Mouse (Mus musculus) MEL (cell line): ENCODE measurements around the gene Dusp23. TPM values are rescaled to one million over a fixed set of nuclear protein-coding genes. Genes with fewer than 3 reads are reported as not detected.

ENCODE experiments used
- DNase-seq: peaks from one replicate; pipeline ENCODE4 v3.0.0; 2011; ENCODE audit warnings: low read depth, low spot score
- H3K27ac ChIP-seq: 2 replicates; pipeline ENCODE4 v1.5.1; 2012; ENCODE audit warnings: low read depth, mild to moderate bottlenecking, control low read depth, low read length, moderate library complexity; ENCODE audit not compliant: control insufficient read depth
- H3K27me3 ChIP-seq, 2 experiments: fragments of 150-350 bp in 1 of 2; sonication (generic) in 1 of 2; 2 replicates each; pipeline ENCODE4 v1.6.1; 2012; ENCODE audit warnings: low read length in 2 of 2, mild to moderate bottlenecking in 2 of 2, improper control_type of control experiment in 1 of 2, moderate library complexity in 1 of 2; ENCODE audit not compliant: insufficient read depth in 2 of 2, control insufficient read depth in 1 of 2
- H3K36me3 ChIP-seq, 2 experiments: 2 replicates each; pipeline ENCODE4 v1.6.1; 2012 to 2014; ENCODE audit warnings: low read length in 2 of 2, improper control_type of control experiment in 1 of 2, inconsistent platforms in 1 of 2, mild to moderate bottlenecking in 1 of 2; ENCODE audit not compliant: insufficient read depth in 2 of 2, control insufficient read depth in 1 of 2
- H3K4me1 ChIP-seq, 2 experiments: fragments of 150-350 bp in 1 of 2; sonication (generic) in 1 of 2; 2 replicates each; pipeline ENCODE4 v1.6.1; 2012; ENCODE audit warnings: low read length in 2 of 2, improper control_type of control experiment in 1 of 2, mild to moderate bottlenecking in 1 of 2; ENCODE audit not compliant: insufficient read depth in 2 of 2, control insufficient read depth in 1 of 2
- H3K4me3 ChIP-seq, 2 experiments: fragments of 150-350 bp in 1 of 2; sonication (generic) in 1 of 2; 2 replicates each; pipeline ENCODE4 v1.5.1; 2012; ENCODE audit warnings: low read depth in 2 of 2, low read length in 2 of 2, mild to moderate bottlenecking in 2 of 2, moderate library complexity in 2 of 2, control low read depth in 1 of 2, improper control_type of control experiment in 1 of 2; ENCODE audit not compliant: control insufficient read depth in 1 of 2, insufficient read depth in 1 of 2
- H3K79me2 ChIP-seq: 2 replicates; pipeline ENCODE4 v1.6.1; 2012; ENCODE audit warnings: mild to moderate bottlenecking, low read length, moderate library complexity; ENCODE audit not compliant: control insufficient read depth, poor library complexity, insufficient read depth
- H3K9ac ChIP-seq: 2 replicates; pipeline ENCODE4 v1.6.1; 2012; ENCODE audit warnings: low read depth, mild to moderate bottlenecking, control low read depth, low read length, moderate library complexity; ENCODE audit not compliant: control insufficient read depth, poor library complexity, severe bottlenecking
- H3K9me3 ChIP-seq: fragments of 150-350 bp; sonication (generic); replicated peaks from 2 replicates; pipeline ENCODE4 v1.6.1; 2012; ENCODE audit warnings: mild to moderate bottlenecking, low read length, improper control_type of control experiment, moderate library complexity; ENCODE audit not compliant: insufficient read depth
- CHD2 ChIP-seq: IDR thresholded peaks from 2 replicates; pipeline ENCODE4 v1.6.1; 2011; ENCODE audit warnings: low read length, improper control_type of control experiment
- CTCF ChIP-seq, 3 experiments: IDR thresholded peaks in 2 of 3; conservative IDR thresholded peaks in 1 of 3; 2 replicates each; pipeline ENCODE4 v1.5.1; 2011 to 2012; ENCODE audit warnings: low read length in 3 of 3, low read depth in 2 of 3, mild to moderate bottlenecking in 2 of 3, improper control_type of control experiment in 1 of 3, inconsistent platforms in 1 of 3, mixed read lengths in 1 of 3, moderate library complexity in 1 of 3; ENCODE audit not compliant: control insufficient read depth in 1 of 3, insufficient read depth in 1 of 3, poor library complexity in 1 of 3, severe bottlenecking in 1 of 3
- E2F4 ChIP-seq: IDR thresholded peaks from 2 replicates; pipeline ENCODE4 v1.6.1; 2011; ENCODE audit warnings: low read depth, low read length, improper control_type of control experiment, borderline replicate concordance
- ELF1 ChIP-seq: IDR thresholded peaks from 2 replicates; pipeline ENCODE4 v1.6.1; 2014; ENCODE audit warnings: low read depth, mild to moderate bottlenecking, inconsistent platforms, low read length, improper control_type of control experiment, moderate library complexity
- EP300 ChIP-seq, 2 experiments: IDR thresholded peaks; 2 replicates each; pipeline ENCODE4 v1.6.1; 2011; ENCODE audit warnings: improper control_type of control experiment in 2 of 2, low read length in 2 of 2, low read depth in 1 of 2, mild to moderate bottlenecking in 1 of 2
- GABPA ChIP-seq: IDR thresholded peaks from 2 replicates; pipeline ENCODE4 v1.6.1; 2012; ENCODE audit warnings: low read depth, mild to moderate bottlenecking, inconsistent platforms, low read length, improper control_type of control experiment, moderate library complexity
- GATA1 ChIP-seq: IDR thresholded peaks from 2 replicates; pipeline ENCODE4 v1.6.1; 2011; ENCODE audit warnings: low read depth, low read length, improper control_type of control experiment
- HCFC1 ChIP-seq: IDR thresholded peaks from 2 replicates; pipeline ENCODE4 v1.6.1; 2012; ENCODE audit warnings: low read depth, mild to moderate bottlenecking, inconsistent platforms, low read length, improper control_type of control experiment, moderate library complexity
- KAT2A ChIP-seq: conservative IDR thresholded peaks from 2 replicates; pipeline ENCODE4 v1.6.1; 2012; ENCODE audit warnings: low read depth, low read length, improper control_type of control experiment, inconsistent platforms
- MAFK ChIP-seq: IDR thresholded peaks from 2 replicates; pipeline ENCODE4 v1.6.1; 2011; ENCODE audit warnings: low read depth, mild to moderate bottlenecking, low read length, improper control_type of control experiment, borderline replicate concordance
- MAX ChIP-seq: IDR thresholded peaks from 2 replicates; pipeline ENCODE4 v1.6.1; 2011; ENCODE audit warnings: low read length, improper control_type of control experiment
- MAZ ChIP-seq: IDR thresholded peaks from 2 replicates; pipeline ENCODE4 v1.6.1; 2012; ENCODE audit warnings: low read depth, mild to moderate bottlenecking, inconsistent platforms, low read length, improper control_type of control experiment
- NELFE ChIP-seq: IDR thresholded peaks from 2 replicates; pipeline ENCODE4 v1.6.1; 2011; ENCODE audit warnings: low read depth, low read length, improper control_type of control experiment
- NRF1 ChIP-seq: IDR thresholded peaks from 2 replicates; pipeline ENCODE4 v1.6.1; 2014; ENCODE audit warnings: low read depth, mild to moderate bottlenecking, inconsistent platforms, low read length, improper control_type of control experiment, moderate library complexity; ENCODE audit not compliant: poor library complexity, insufficient read depth, severe bottlenecking
- POLR2AphosphoS5 ChIP-seq: IDR thresholded peaks from 2 replicates; pipeline ENCODE4 v1.6.1; 2012; ENCODE audit warnings: low read depth, borderline replicate concordance, mild to moderate bottlenecking, inconsistent platforms, low read length, moderate library complexity, mixed read lengths
- RAD21 ChIP-seq: IDR thresholded peaks from 2 replicates; pipeline ENCODE4 v1.6.1; 2011; ENCODE audit warnings: mild to moderate bottlenecking, low read depth, low read length, improper control_type of control experiment
- SIN3A ChIP-seq: IDR thresholded peaks from 2 replicates; pipeline ENCODE4 v1.6.1; 2012; ENCODE audit warnings: low read length, improper control_type of control experiment, inconsistent platforms
- SMC3 ChIP-seq: IDR thresholded peaks from 2 replicates; pipeline ENCODE4 v1.6.1; 2011; ENCODE audit warnings: low read depth, low read length, improper control_type of control experiment
- UBTF ChIP-seq: IDR thresholded peaks from 2 replicates; pipeline ENCODE4 v1.6.1; 2012; ENCODE audit warnings: low read depth, mild to moderate bottlenecking, inconsistent platforms, low read length, improper control_type of control experiment, moderate library complexity, borderline replicate concordance; ENCODE audit not compliant: insufficient read depth
- USF2 ChIP-seq, 2 experiments: IDR thresholded peaks; 2 replicates each; pipeline ENCODE4 v1.6.1; 2011 to 2012; ENCODE audit warnings: improper control_type of control experiment in 2 of 2, low read length in 2 of 2, borderline replicate concordance in 1 of 2, inconsistent platforms in 1 of 2, low read depth in 1 of 2, mild to moderate bottlenecking in 1 of 2; ENCODE audit not compliant: insufficient read depth in 1 of 2
- ZC3H11A ChIP-seq: IDR thresholded peaks from 2 replicates; pipeline ENCODE4 v1.6.1; 2012; ENCODE audit warnings: low read depth, mild to moderate bottlenecking, inconsistent platforms, low read length, improper control_type of control experiment
- ZKSCAN1 ChIP-seq: IDR thresholded peaks from 2 replicates; pipeline ENCODE4 v1.6.1; 2012; ENCODE audit warnings: low read depth, mild to moderate bottlenecking, inconsistent platforms, low read length, improper control_type of control experiment, moderate library complexity
- polyA plus RNA-seq, 2 experiments: library from polyadenylated mRNA; stranded (reverse) in 1 of 2; unstranded in 1 of 2; fragments of >175 nt in 1 of 2; fragments of >200 nt in 1 of 2; gene quantifications; 2 replicates each; pipeline versions ENCODE4 v1.2.1 to v1.2.4; 2012; ENCODE audit warnings: low replicate concordance in 2 of 2, low read depth in 1 of 2; ENCODE audit not compliant: insufficient read length in 2 of 2, insufficient read depth in 1 of 2, missing spikeins in 1 of 2
- total RNA-seq: library from RNA; depleted of rRNA; stranded (reverse); fragments of 300-350 nt; gene quantifications from 2 replicates; pipeline ENCODE4 v1.2.3, GENCODE M21; 2012

The Dusp23 gene
- total and polyA plus RNA-seq, 3 experiments = 0.54 to 2.5 TPM; not detected in 1

DNA sequence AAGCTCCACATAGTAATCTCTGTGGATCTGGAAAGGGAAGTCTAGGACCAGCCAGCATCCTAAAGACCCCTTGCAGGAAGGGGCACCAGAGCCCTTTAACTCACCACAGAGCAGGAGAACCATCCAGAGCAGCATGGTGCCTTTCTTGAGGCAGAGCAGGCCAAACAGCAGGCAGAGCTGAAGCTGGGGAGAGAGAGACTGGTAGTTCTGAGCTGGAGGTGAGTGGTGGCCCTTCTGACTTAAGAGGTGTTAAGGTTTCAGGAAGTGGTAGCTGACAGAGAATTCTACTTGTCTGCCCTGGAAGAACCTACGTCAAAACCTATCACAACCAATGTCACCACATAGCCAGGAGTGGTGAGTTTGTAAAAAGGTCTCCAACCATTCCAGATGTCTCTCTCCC, 30.4 kb downstream of the Dusp23 start, which contains the start of gene Fcrl6:
Fcrl6 (minus strand) TSS at position 226 of the 400 bp plus-strand sequence.
- H3K27me3 ChIP-seq = no peaks in the 10 kb centered on the region; a peak in 1 of 4 replicates
- no peaks in the 10 kb centered on the region for H3K4me1 ChIP-seq
- H3K9ac ChIP-seq = no peak within 1 kb of the TSS
- H3K4me3 ChIP-seq = no peak within 1 kb of the TSS
- no peak within 1 kb of the TSS for H3K27ac ChIP-seq
- DNase-seq = no peak
- no peaks in the 10 kb centered on the region for H3K36me3 ChIP-seq
- H3K79me2 ChIP-seq = no peaks in the 10 kb centered on the region
- no peaks in the 10 kb centered on the region for H3K9me3 ChIP-seq
- TF ChIP-seq GABPA (no peak), MAZ (no peak), USF2 (IDR thresholded peaks at IDR 0.05; ENCODE audit: borderline replicate concordance in 1 of 2, insufficient read depth in 1 of 2, low read depth in 1 of 2, low read length in 2 of 2) (no peak), SMC3 (no peak), GATA1 (no peak), CHD2 (no peak), SIN3A (no peak), ZKSCAN1 (no peak), POLR2AphosphoS5 (no peak)
- TF ChIP-seq, all 39 proteins: peak for 0

DNA sequence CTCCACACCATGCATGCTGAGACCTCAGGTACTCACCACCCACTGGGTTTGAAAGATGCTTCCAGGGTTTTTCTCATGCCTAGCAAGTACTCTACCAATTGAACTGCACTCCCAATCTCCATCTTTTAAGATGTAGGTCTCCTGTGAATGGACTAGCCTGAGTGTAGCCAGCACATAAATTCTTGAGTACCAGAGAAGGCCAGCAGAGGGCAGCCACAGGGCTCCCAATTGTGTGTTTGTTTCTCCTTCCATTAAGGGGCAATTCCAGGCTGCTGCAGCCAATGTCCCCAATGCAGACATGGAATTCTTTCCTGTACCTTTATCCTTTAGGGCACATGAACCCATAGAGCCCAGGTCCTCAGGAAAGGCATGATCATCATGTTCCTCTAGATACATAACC, 38.3 kb downstream of the Dusp23 start:
- Histone ChIP-seq H3K27me3 (peaks cover 0 to 5% of the 10 kb centered on the region in 2 experiments; a peak in 2 of 4 replicates), H3K79me2 (no peaks in the 10 kb centered on the region), H3K9ac (no peak overlapping the region), H3K4me3 (no peak overlapping the region), H3K9me3 (no peaks in the 10 kb centered on the region), H3K4me1 (no peaks in the 10 kb centered on the region), H3K27ac (no peak overlapping the region), H3K36me3 (no peaks in the 10 kb centered on the region)
- no peak for TF ChIP-seq UBTF
- no peak for TF ChIP-seq KAT2A
- no peak for TF ChIP-seq GABPA
- TF ChIP-seq NRF1 = no peak
- TF ChIP-seq SMC3 = peak; percentile 66
- TF ChIP-seq GATA1 = no peak
- peak; percentile 60 to 71 (median 65) for TF ChIP-seq CTCF (IDR thresholded peaks at IDR 0.05 in 2 of 3, conservative IDR thresholded peaks at IDR 0.05 in 1 of 3; ENCODE audit: control insufficient read depth in 1 of 3, insufficient read depth in 1 of 3, low read depth in 2 of 3, low read length in 3 of 3, poor library complexity in 1 of 3, severe bottlenecking in 1 of 3)
- TF ChIP-seq RAD21 = peak; percentile 33
- TF ChIP-seq NELFE = no peak
- no peak for TF ChIP-seq E2F4
- TF ChIP-seq USF2 (IDR thresholded peaks at IDR 0.05; ENCODE audit: borderline replicate concordance in 1 of 2, insufficient read depth in 1 of 2, low read depth in 1 of 2, low read length in 2 of 2) = no peak
- no peak for TF ChIP-seq HCFC1
- no peak for TF ChIP-seq MAX
- TF ChIP-seq EP300 (IDR thresholded peaks at IDR 0.05; ENCODE audit: low read depth in 1 of 2, low read length in 2 of 2) = no peak
- TF ChIP-seq ELF1 = no peak
- peak; percentile 18; the same call in 1 of the 2 replicates for TF ChIP-seq ZC3H11A
- no peak for TF ChIP-seq SIN3A
- no peak for TF ChIP-seq MAFK
- DNase-seq = peak; percentile 42
